Mouse (Mus musculus) kidney, embryonic 14.5 days (tissue): ENCODE data around the gene Sap30l. TPM values are rescaled to one million over a fixed set of nuclear protein-coding genes. Genes with fewer than 3 reads are reported as not detected.
"Not testable (repeated sequence)": the region's sequence is repeated elsewhere in the genome, so short reads cannot be mapped to it uniquely, and the experiment has no call there.

ENCODE experiments used
- ATAC-seq: fragments of 200-750 bp; cut with Nextera tagmentation; 2 replicates; pipeline ENCODE4 v1.8.0; 2017; ENCODE audit warnings: moderate number of reproducible peaks, mild to moderate bottlenecking, moderate TSS enrichment, moderate library complexity; ENCODE audit not compliant: low FRiP score, low TSS enrichment
- H3K27ac ChIP-seq: fragments of 300-500 bp; sonication (generic); 2 replicates; pipeline ENCODE4 v1.5.1; 2014; ENCODE audit warnings: low read depth, mild to moderate bottlenecking, low read length, moderate library complexity, mixed read lengths
- H3K27me3 ChIP-seq: fragments of 300-500 bp; sonication (generic); 2 replicates; pipeline ENCODE4 v1.6.1; 2014; ENCODE audit warnings: mild to moderate bottlenecking, low read length; ENCODE audit not compliant: control insufficient read depth, insufficient read depth
- H3K36me3 ChIP-seq: fragments of 300-500 bp; sonication (generic); 2 replicates; pipeline ENCODE4 v1.6.1; 2014; ENCODE audit warnings: low read length, mixed read lengths; ENCODE audit not compliant: control insufficient read depth, insufficient read depth
- H3K4me1 ChIP-seq: fragments of 300-500 bp; sonication (generic); 2 replicates; pipeline ENCODE4 v1.6.1; 2014; ENCODE audit warnings: low read length, mixed read lengths; ENCODE audit not compliant: control insufficient read depth, insufficient read depth
- H3K4me2 ChIP-seq: fragments of 300-500 bp; sonication (generic); replicated peaks from 2 replicates; pipeline ENCODE4 v1.6.1; 2014; ENCODE audit warnings: low read depth, mild to moderate bottlenecking, low read length
- H3K4me3 ChIP-seq: fragments of 300-500 bp; sonication (generic); 2 replicates; pipeline ENCODE4 v1.5.1; 2014; ENCODE audit warnings: mild to moderate bottlenecking, low read length
- H3K9ac ChIP-seq: fragments of 300-500 bp; sonication (generic); 2 replicates; pipeline ENCODE4 v1.6.1; 2014; ENCODE audit warnings: low read depth, mild to moderate bottlenecking, low read length, moderate library complexity
- H3K9me3 ChIP-seq: fragments of 300-500 bp; sonication (generic); 2 replicates; pipeline ENCODE4 v1.6.1; 2016; ENCODE audit warnings: low read length; ENCODE audit not compliant: control insufficient read depth
- WGBS: fragments of 180-500 bp; shearing (Covaris S2); extraction: QIAGEN DNeasy Blood & Tissue Kit; methylation state at CpG from one replicate; pipeline ENCODE4 v1.1.7; 2014; 5-methylcytosine and 5-hydroxymethylcytosine counted together
- polyA plus RNA-seq: library from polyadenylated mRNA; unstranded; fragments of >200 nt; fragmentation: Nextera tagmentation; extraction: Ambion mirVana; gene quantifications from 2 replicates; pipeline ENCODE4 v1.2.1, GENCODE M21; 2014

Sap30l gene
- polyA plus RNA-seq, 1 experiment from 2014 or later, result 15.0 TPM

DNA sequence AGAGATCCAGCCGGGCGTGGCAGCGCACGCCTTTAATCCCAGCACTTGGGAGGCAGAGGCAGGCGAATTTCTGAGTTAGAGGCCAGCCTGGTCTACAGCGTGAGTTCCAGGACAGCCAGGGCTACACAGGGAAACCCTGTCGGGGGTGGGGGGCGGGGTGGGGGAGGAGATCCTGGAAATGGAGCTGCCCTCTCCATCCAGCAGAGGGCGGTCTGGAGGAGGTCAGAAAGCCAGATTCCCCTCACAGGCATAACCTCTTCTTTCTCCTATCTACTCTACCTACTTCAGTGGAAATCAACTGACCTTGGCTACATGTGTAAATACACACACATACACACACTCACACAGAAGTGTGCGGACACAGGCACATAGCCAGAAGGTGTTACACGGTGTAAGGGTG is 23.8 kb downstream of the Sap30l start:
- 59% methylated on average over 11 of the region's 11 CpGs for WGBS

DNA sequence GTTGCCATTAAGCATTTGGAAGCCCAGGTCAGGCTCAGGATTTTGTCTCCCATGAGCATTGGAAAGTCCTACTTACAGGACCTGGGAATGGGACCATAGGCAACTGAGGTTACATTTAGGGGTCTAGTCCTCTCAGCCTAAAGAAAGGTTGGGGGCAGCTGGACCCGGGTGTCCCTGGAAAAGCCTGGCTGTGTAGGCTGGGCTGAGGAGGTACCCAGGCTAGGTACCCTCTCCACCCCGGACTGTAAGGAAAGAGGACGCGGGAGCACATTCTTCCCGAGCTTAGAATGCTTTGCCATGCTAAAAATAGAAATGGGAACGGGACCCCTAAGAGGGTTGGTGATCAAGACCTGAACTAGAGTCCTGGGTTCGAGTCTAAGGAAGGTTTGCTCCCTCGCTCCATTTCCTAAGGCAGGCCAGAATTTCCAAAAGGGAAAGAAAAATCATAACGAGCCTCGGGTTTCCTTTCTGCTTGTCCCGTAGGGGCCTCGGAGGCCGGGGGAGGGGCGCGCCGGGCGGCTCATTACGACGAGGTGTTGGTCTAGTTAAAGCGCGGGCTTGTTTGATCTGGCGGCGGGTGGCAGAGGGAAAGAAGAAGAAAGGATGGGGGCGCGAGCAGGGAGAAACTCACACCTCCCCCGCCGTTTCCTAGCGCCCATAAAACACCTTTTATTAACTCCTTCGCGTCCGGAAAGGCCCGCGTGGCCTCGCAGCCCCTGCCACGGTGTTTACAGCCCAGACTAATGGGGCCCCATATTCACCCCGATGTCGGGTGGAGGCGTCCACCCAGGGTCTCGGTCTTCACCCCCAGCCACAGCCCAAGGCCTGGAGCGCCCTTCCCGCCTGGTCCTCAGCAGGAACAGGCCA is 25.8 kb downstream of the Sap30l start:
- no peak overlapping the region for H3K27ac ChIP-seq
- no peak overlapping the region for H3K9ac ChIP-seq
- peak overlapping the region; percentile 29 for H3K4me3 ChIP-seq
- H3K9me3 ChIP-seq, result no peaks in the 10 kb centered on the region
- H3K27me3 ChIP-seq, result peaks cover 72% of the 10 kb centered on the region
- WGBS, result 1% methylated on average over 41 of the region's 41 CpGs
- peak overlapping the region; percentile 33 for H3K4me2 ChIP-seq
- H3K36me3 ChIP-seq, result no peaks in the 10 kb centered on the region
- no peak for ATAC-seq
- H3K4me1 ChIP-seq, result peaks cover 7% of the 10 kb centered on the region

More for the DNA sequence above, 23.8 kb downstream of the Sap30l start:
- not testable (repeated sequence) for H3K9me3 ChIP-seq, H3K4me2 ChIP-seq, ATAC-seq, H3K4me1 ChIP-seq, H3K4me3 ChIP-seq, H3K9ac ChIP-seq, H3K36me3 ChIP-seq, H3K27ac ChIP-seq
- peaks cover 52% of the 10 kb centered on the region for H3K27me3 ChIP-seq

DNA sequence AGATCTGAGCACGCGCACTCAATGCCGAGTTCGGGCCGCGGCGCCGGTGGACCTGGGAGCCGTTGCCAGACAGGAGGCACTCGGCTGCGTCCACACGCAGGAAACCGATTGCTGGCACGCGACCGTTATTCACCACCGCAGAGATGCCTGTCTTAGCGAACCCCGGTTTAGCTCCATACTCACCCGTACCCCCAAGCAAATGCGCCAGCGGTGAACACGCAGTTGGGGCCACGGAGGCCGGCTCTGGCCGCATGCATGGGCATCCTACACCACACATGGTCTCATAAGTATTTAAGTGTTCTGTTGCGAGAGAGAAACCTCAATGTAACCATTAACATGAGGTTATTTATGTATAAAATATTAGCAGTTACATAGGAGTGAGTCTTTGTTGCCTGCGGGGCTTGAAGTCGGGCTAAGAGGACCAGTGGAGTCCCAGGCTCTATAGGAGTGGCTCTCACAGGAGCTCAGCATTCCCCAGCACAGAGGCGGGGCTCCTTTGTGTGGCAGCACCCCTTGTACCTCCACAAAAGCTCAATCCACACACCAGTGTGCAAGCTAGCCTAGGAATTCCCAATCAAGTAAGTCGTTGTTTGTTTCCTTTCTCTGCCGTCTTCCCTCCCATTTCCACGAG is 26.6 kb downstream of the Sap30l start:
- H3K9ac ChIP-seq, result no peak overlapping the region
- peak overlapping the region; percentile 29 for H3K4me3 ChIP-seq
- H3K27me3 ChIP-seq, result peaks cover 79% of the 10 kb centered on the region
- WGBS, result under 1% methylated on average over 33 of the region's 33 CpGs
- peak overlapping the region; percentile 33 for H3K4me2 ChIP-seq
- no peaks in the 10 kb centered on the region for H3K36me3 ChIP-seq
- peaks cover 7% of the 10 kb centered on the region for H3K4me1 ChIP-seq
- ATAC-seq, result no peak
- no peak overlapping the region for H3K27ac ChIP-seq
- H3K9me3 ChIP-seq, result no peaks in the 10 kb centered on the region

DNA sequence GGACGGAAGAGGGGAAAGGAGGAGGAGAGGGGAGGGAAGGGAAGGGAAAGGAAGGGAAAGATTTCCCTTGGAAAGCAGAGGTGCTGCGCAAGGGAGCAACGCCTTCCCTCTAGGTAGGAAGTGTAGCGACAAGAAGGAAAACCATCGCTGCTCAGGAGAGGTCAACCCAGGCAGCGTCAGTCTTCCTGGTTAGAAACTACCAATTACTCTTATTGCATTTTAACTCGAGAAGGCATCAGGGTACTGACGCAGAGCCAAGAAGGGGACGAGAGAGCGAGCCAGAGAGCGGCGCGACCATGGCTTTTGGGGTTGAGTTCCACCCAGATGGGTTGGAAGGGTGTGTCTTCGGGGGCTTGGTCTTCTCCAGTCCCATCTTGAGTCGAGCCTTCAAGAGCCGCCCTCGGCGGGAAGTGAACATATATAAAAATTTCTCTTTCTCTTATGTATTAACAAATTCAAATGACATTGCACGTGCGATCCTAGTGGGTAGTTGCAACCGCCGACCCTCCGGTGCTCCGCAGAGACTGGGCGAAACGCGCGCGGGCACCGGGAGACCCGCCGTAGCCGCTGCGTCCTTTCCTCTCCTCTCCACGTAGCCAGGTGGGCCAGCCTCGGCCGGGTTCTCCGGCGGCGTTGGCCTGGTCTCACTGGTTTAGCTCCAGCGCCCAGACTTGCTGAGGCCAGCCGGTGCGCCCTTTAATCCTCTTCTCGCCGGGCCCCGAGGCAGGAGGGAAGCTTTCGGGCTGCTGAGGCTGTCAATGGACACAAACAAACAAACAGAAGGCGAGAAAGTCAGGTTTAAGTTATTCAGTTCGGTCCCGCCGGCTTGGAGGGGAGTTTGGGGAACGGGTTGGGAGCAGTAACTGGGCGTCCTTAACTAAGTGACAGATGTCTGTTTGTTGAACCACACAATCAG is 27.8 kb downstream of the Sap30l start:
- WGBS, result 2% methylated on average over 53 of the region's 53 CpGs
- no peaks in the 10 kb centered on the region for H3K36me3 ChIP-seq
- peak overlapping the region; percentile 21 for H3K4me3 ChIP-seq
- H3K4me2 ChIP-seq, result no peak overlapping the region; the same call in 1 of the 2 replicates
- no peak for ATAC-seq
- no peak overlapping the region for H3K27ac ChIP-seq
- H3K27me3 ChIP-seq, result peaks cover 90% of the 10 kb centered on the region
- H3K9me3 ChIP-seq, result no peaks in the 10 kb centered on the region
- no peak overlapping the region for H3K9ac ChIP-seq
- H3K4me1 ChIP-seq, result peaks cover 7% of the 10 kb centered on the region

DNA sequence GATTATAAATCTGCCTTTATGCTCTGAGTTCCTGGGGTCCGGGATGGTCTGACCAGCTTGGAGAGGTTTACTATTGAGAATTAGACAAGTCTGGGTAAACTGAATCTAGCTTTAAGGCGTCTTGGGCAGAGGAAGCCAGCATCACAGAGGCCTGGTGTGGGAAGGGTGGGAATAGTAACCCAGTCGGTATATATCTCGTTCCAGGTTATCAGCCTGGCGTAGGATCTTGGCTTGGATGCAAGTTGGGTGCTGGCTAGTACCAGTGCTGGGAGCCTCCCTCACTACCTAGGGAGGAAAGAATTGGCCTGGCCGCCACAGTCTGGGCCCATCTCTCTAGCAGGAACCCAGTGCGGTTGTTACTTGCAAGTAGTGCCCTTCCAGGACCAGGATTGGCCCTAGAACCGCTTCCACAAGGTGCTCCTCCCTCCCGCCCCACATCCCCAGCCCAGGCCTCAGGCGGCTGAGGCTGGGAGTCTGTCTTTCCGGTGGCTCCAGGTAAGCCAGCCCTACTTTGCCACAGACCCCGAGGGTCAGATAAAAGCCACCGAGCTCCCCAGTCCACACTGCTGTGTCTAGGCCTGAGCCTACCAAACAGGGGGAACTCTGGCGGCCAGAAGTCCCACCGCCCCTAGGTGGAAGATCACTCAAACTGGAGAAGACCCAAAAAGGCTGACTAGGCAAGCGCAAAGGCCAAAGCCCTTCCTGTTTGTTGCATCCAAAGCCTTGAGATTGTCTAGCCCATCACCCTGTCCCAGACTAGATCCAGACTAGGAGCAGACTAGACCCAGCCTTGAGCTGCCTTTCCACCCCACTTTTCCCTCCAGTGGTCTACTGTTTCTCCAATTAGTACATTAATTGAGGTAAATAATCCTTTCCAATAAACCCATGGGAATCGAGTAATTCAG is 28.7 kb downstream of the Sap30l start:
- Histone ChIP-seq H3K4me1 (peaks cover 7% of the 10 kb centered on the region), H3K4me3 (no peak overlapping the region; the same call in 1 of the 2 replicates), H3K4me2 (no peak overlapping the region), H3K9ac (no peak overlapping the region), H3K27ac (no peak overlapping the region), H3K36me3 (no peaks in the 10 kb centered on the region), H3K9me3 (no peaks in the 10 kb centered on the region), H3K27me3 (peaks cover 90% of the 10 kb centered on the region)
- 27% methylated on average over 17 of the region's 17 CpGs for WGBS
- ATAC-seq, result 0 out of 2 replicates have a peak, but pooled peaks have one; percentile 3

DNA sequence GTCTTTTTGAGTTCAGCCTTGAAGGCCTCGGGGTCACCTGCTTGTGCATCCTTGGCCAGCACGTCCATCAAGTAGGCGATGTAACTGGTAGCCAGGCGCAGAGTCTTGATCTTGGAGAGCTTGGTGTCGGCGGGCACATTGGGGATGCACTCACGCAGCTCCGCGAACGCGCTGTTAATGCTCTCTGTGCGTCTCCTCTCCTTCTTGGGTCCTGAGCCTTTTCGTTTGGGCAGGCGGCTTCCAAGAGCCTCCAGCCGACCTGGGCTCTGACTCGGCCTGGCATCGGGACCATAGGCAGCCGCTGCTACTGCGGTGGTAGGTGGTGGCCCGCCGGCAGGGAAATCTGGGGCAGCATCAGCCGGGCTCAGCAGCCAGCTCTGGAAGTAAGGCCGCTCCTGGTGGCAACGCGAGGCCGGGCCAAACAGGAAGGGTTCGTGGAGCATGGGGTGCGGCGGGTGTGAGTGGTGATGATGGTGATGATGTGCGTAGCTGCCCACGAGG is 29.9 kb downstream of the Sap30l start:
- peak overlapping the region; percentile 38; the same call in 1 of the 2 replicates for H3K9ac ChIP-seq
- H3K4me1 ChIP-seq, result peaks cover 7% of the 10 kb centered on the region
- no peaks in the 10 kb centered on the region for H3K36me3 ChIP-seq
- no peak overlapping the region for H3K27ac ChIP-seq
- ATAC-seq, result no peak
- H3K9me3 ChIP-seq, result no peaks in the 10 kb centered on the region
- peaks cover 92% of the 10 kb centered on the region for H3K27me3 ChIP-seq
- peak overlapping the region; percentile 3; the same call in 1 of the 2 replicates for H3K4me3 ChIP-seq
- H3K4me2 ChIP-seq, result no peak overlapping the region
- WGBS, result 2% methylated on average over 31 of the region's 31 CpGs

DNA sequence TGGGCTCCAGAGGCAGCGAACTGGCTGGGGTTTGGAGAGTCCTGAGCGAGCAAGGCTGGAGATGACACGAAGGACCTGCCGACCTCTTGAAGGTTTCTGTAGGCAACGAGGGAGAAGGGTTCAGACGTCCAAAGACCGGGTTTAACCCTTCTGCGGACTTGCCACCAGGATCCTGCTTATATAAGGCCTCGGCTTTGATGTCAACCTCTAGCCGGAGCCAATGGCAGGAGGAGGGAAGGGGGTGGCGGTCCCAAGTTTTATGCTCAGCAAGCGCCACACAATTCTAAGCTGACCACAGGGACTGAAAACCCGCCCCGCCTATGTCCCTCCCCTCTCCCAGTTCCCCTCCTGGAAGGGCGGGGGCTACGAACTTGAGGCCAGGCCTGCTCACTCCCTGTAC is 30.4 kb downstream of the Sap30l start:
- peaks cover 11% of the 10 kb centered on the region for H3K4me1 ChIP-seq
- ATAC-seq, result peak; percentile 44; the same call in 1 of the 2 replicates
- H3K4me2 ChIP-seq, result no peak overlapping the region
- no peak overlapping the region for H3K27ac ChIP-seq
- no peaks in the 10 kb centered on the region for H3K9me3 ChIP-seq
- peaks cover 92% of the 10 kb centered on the region for H3K27me3 ChIP-seq
- H3K4me3 ChIP-seq, result peak overlapping the region; percentile 3; the same call in 1 of the 2 replicates
- WGBS, result 13% methylated on average over 16 of the region's 16 CpGs
- no peak overlapping the region for H3K9ac ChIP-seq
- no peaks in the 10 kb centered on the region for H3K36me3 ChIP-seq
